Mouse (Mus musculus) limb, embryonic 10.5 days (tissue): ENCODE data around the gene Clec3b. TPM values are rescaled to one million over a fixed set of nuclear protein-coding genes. Genes with fewer than 3 reads are reported as not detected.

Source experiments
- DNase-seq: peaks from one replicate; pipeline ENCODE4 v3.0.0-alpha.2; 2017; ENCODE audit warnings: low spot score
- H3K27ac ChIP-seq: fragments of 300-500 bp; sonication (generic); 2 replicates; pipeline ENCODE4 v1.5.1; 2016; ENCODE audit warnings: mild to moderate bottlenecking
- H3K27me3 ChIP-seq: fragments of 300-500 bp; sonication (generic); 2 replicates; pipeline ENCODE4 v1.6.1; 2016; ENCODE audit warnings: low read depth, mild to moderate bottlenecking; ENCODE audit not compliant: poor library complexity, severe bottlenecking
- H3K36me3 ChIP-seq: fragments of 300-500 bp; sonication (generic); 2 replicates; pipeline ENCODE4 v1.6.1; 2016; ENCODE audit warnings: mild to moderate bottlenecking, moderate library complexity
- H3K4me1 ChIP-seq: fragments of 300-500 bp; sonication (generic); 2 replicates; pipeline ENCODE4 v1.6.1; 2016
- H3K4me3 ChIP-seq: fragments of 300-500 bp; sonication (generic); 2 replicates; pipeline ENCODE4 v1.5.1; 2016; ENCODE audit warnings: mild to moderate bottlenecking, moderate library complexity
- H3K9me3 ChIP-seq: fragments of 300-500 bp; sonication (generic); replicated peaks from 2 replicates; pipeline ENCODE4 v1.6.1; 2016; ENCODE audit warnings: mild to moderate bottlenecking
- WGBS: fragments of 180-500 bp; shearing (Covaris S2); methylation state at CpG from one replicate; pipeline ENCODE4 v1.1.7; 2016; 5-methylcytosine and 5-hydroxymethylcytosine counted together
- polyA plus RNA-seq: library from polyadenylated mRNA; unstranded; fragments of >200 nt; fragmentation: Nextera tagmentation; extraction: Ambion mirVana; gene quantifications from 2 replicates; pipeline ENCODE4 v1.2.1, GENCODE M21; 2016

The Clec3b gene
- polyA plus RNA-seq, 1 experiment from 2014 or later: not detected

GRCm38 (mm10) chr9:123127663-123128062 is 23.1 kb upstream of the Clec3b start:
- H3K36me3 ChIP-seq: peaks cover 94% of the 10 kb centered on the region
- no peaks in the 10 kb centered on the region for H3K27me3 ChIP-seq
- no peak for DNase-seq
- H3K9me3 ChIP-seq: no peaks in the 10 kb centered on the region
- no peak overlapping the region for H3K4me3 ChIP-seq
- no peaks in the 10 kb centered on the region for H3K4me1 ChIP-seq
- 95% methylated on average over 6 of the region's 6 CpGs for WGBS
- H3K27ac ChIP-seq: no peak overlapping the region

GRCm38 (mm10) chr9:123132994-123133393 is 17.8 kb upstream of the Clec3b start:
- H3K27me3 ChIP-seq: no peaks in the 10 kb centered on the region
- no peak overlapping the region for H3K4me3 ChIP-seq
- 93% methylated on average over 3 of the region's 3 CpGs for WGBS
- DNase-seq: no peak
- no peaks in the 10 kb centered on the region for H3K9me3 ChIP-seq
- no peaks in the 10 kb centered on the region for H3K4me1 ChIP-seq
- no peak overlapping the region for H3K27ac ChIP-seq
- peaks cover 100% of the 10 kb centered on the region for H3K36me3 ChIP-seq

GRCm38 (mm10) chr9:123136953-123137682 is 13.6 kb upstream of the Clec3b start:
- peaks cover 100% of the 10 kb centered on the region for H3K36me3 ChIP-seq
- H3K4me3 ChIP-seq: no peak overlapping the region
- 92% methylated on average over 7 of the region's 7 CpGs for WGBS
- H3K9me3 ChIP-seq: no peaks in the 10 kb centered on the region
- DNase-seq: no peak
- H3K27ac ChIP-seq: no peak overlapping the region
- no peaks in the 10 kb centered on the region for H3K27me3 ChIP-seq
- H3K4me1 ChIP-seq: no peaks in the 10 kb centered on the region

- Histone ChIP-seq H3K4me1 (no peaks in the 10 kb centered on the region), H3K27me3 (no peaks in the 10 kb centered on the region), H3K9me3 (0 out of 2 replicates have a peak, but pooled peaks cover 5% of the 10 kb centered on the region), H3K27ac (no peak overlapping the region), H3K36me3 (peaks cover 99% of the 10 kb centered on the region), H3K4me3 (no peak overlapping the region)
- no peak for DNase-seq
- WGBS: 83% methylated on average over 5 of the region's 5 CpGs
Measured at GRCm38 (mm10) chr9:123138891-123139474, 11.8 kb upstream of the Clec3b start.

- 88% methylated on average over 4 of the region's 4 CpGs for WGBS
- Histone ChIP-seq H3K36me3 (peaks cover 95% of the 10 kb centered on the region), H3K27ac (no peak overlapping the region), H3K4me1 (no peaks in the 10 kb centered on the region), H3K27me3 (no peaks in the 10 kb centered on the region), H3K9me3 (0 out of 2 replicates have a peak, but pooled peaks cover 5% of the 10 kb centered on the region), H3K4me3 (no peak overlapping the region)
- DNase-seq: no peak
Measured at GRCm38 (mm10) chr9:123139887-123140614, 10.7 kb upstream of the Clec3b start.

- no peaks in the 10 kb centered on the region for H3K27me3 ChIP-seq
- WGBS: 90% methylated on average over 5 of the region's 5 CpGs
- DNase-seq: no peak
Measured at GRCm38 (mm10) chr9:123148430-123148829, 2.3 kb upstream of the Clec3b start.

GRCm38 (mm10) chr9:123151561-123151960 is 815 bp downstream of the Clec3b start:
- Histone ChIP-seq H3K27me3 (peaks cover 8% of the 10 kb centered on the region), H3K36me3 (no peaks in the 10 kb centered on the region), H3K9me3 (no peaks in the 10 kb centered on the region), H3K27ac (no peak overlapping the region), H3K4me1 (0 out of 2 replicates have a peak, but pooled peaks cover under 1% of the 10 kb centered on the region), H3K4me3 (no peak overlapping the region)
- no peak for DNase-seq
- 67% methylated on average over 1 of the region's 1 CpGs for WGBS

More at GRCm38 (mm10) chr9:123148430-123148829, 2.3 kb upstream of the Clec3b start:
- Histone ChIP-seq H3K27ac (no peak overlapping the region), H3K4me1 (no peaks in the 10 kb centered on the region), H3K9me3 (peaks cover 8% of the 10 kb centered on the region; the same call in 1 of the 2 replicates), H3K4me3 (no peak overlapping the region), H3K36me3 (peaks cover 20% of the 10 kb centered on the region)

- DNase-seq: no peak
- H3K4me1 ChIP-seq: 0 out of 2 replicates have a peak, but pooled peaks cover 5% of the 10 kb centered on the region
- peaks cover 11% of the 10 kb centered on the region for H3K27me3 ChIP-seq
- H3K36me3 ChIP-seq: no peaks in the 10 kb centered on the region
- H3K4me3 ChIP-seq: no peak overlapping the region
- no peak overlapping the region for H3K27ac ChIP-seq
- WGBS: 76% methylated on average over 3 of the region's 3 CpGs
- no peaks in the 10 kb centered on the region for H3K9me3 ChIP-seq
Measured at GRCm38 (mm10) chr9:123152026-123152425, 1.3 kb downstream of the Clec3b start.

- Histone ChIP-seq H3K4me3 (no peak overlapping the region), H3K36me3 (no peaks in the 10 kb centered on the region), H3K27ac (no peak overlapping the region), H3K27me3 (peaks cover 13% of the 10 kb centered on the region), H3K9me3 (no peaks in the 10 kb centered on the region), H3K4me1 (0 out of 2 replicates have a peak, but pooled peaks cover 7% of the 10 kb centered on the region)
- 90% methylated on average over 2 of the region's 2 CpGs for WGBS
- DNase-seq: no peak
Measured at GRCm38 (mm10) chr9:123153121-123153520, 2.4 kb downstream of the Clec3b start.

GRCm38 (mm10) chr9:123156910-123157361 is 6.2 kb downstream of the Clec3b start:
- WGBS: 29% methylated on average over 30 of the region's 30 CpGs
- peak; percentile 56 for DNase-seq
- peak overlapping the region; percentile 38 for H3K4me3 ChIP-seq
- H3K4me1 ChIP-seq: 0 out of 2 replicates have a peak, but pooled peaks cover 11% of the 10 kb centered on the region
- H3K9me3 ChIP-seq: no peaks in the 10 kb centered on the region
- peaks cover 13% of the 10 kb centered on the region for H3K27me3 ChIP-seq
- H3K36me3 ChIP-seq: no peaks in the 10 kb centered on the region
- peak overlapping the region; percentile 56 for H3K27ac ChIP-seq

- H3K27me3 ChIP-seq: peaks cover 13% of the 10 kb centered on the region
- H3K36me3 ChIP-seq: no peaks in the 10 kb centered on the region
- H3K4me1 ChIP-seq: 0 out of 2 replicates have a peak, but pooled peaks cover 11% of the 10 kb centered on the region
- H3K27ac ChIP-seq: no peak overlapping the region
- H3K9me3 ChIP-seq: no peaks in the 10 kb centered on the region
- no peak for DNase-seq
- no peak overlapping the region for H3K4me3 ChIP-seq
Measured at GRCm38 (mm10) chr9:123157699-123158098, 7.0 kb downstream of the Clec3b start.

GRCm38 (mm10) chr9:123158125-123158836 is 7.5 kb downstream of the Clec3b start:
- Histone ChIP-seq H3K27me3 (peaks cover 13% of the 10 kb centered on the region), H3K4me1 (0 out of 2 replicates have a peak, but pooled peaks cover 11% of the 10 kb centered on the region), H3K27ac (no peak overlapping the region), H3K9me3 (no peaks in the 10 kb centered on the region), H3K36me3 (no peaks in the 10 kb centered on the region), H3K4me3 (no peak overlapping the region)
- DNase-seq: no peak
- WGBS: 63% methylated on average over 8 of the region's 8 CpGs
